Mouse (Mus musculus) urinary bladder, postnatal 4 days (tissue): ENCODE data around the gene Gm29133.

Experiments
- DNase-seq, 2 experiments: peaks; one replicate each; pipeline ENCODE4 v3.0.0; 2021 to 2022; ENCODE audit warnings: low spot score in 2 of 2

Gm29133 gene

DNA sequence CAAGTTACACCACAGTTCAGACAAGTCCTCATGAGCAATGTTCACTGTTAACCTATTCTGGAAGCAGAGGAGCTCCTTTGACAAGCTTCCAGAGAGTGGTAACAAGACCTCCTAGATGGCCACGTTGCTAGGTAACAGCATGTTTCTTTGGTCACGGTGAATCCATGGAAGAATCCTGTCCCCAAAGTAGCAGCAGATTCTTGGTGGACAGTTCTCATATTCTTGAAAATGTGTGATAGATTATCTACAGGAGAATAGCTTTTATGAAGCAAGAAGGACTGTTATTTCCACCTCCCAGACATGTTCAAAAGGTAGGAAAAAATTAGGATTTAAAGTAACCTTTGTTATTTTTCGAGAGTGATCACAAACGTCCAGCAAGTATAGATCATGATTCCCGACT is at the start of gene Gm29133:
TSS of gene Gm29133 (plus strand) at position 301 of the 400 bp plus-strand sequence.
- no peak for DNase-seq

DNA sequence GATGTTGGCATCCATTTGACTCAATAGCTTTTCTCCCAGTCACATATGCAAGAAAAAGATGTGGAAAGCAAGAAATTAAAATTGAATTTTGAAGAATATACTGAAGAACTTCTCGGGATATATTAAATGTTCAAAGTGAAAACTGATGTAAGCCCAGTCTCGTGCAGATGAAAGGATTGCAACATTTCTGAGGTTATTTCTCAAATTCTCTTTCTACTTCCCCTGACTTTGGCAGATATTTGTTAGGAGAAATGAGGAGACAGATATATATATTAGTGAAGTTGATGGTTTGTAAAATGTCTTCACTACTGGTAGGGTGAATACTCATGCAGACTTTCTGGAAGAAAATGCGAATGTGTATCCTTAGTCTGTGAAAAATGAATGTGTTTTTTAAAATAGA is 48.9 kb upstream of the Gm29133 start:
- DNase-seq, result no peak

DNA sequence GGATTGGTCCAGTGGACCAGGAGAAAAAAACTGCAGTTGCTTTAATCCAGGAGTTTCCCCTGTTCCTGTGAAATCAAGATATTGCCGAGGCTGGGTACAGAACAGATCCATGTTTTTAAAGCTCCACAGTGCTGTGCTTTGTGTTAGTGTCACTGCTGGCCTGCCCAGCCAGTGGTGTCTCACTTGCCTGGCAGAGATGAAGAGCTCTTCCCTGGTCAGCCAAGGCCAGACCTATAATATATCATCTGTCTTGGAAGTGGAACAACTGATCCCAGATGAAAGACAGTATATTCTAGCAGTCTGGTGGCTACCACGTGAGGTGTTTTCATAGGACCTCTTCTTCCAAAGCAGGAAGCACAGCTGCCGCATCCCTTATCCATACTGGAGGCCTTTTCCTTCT is 46.7 kb upstream of the Gm29133 start:
- DNase-seq, result no peak

DNA sequence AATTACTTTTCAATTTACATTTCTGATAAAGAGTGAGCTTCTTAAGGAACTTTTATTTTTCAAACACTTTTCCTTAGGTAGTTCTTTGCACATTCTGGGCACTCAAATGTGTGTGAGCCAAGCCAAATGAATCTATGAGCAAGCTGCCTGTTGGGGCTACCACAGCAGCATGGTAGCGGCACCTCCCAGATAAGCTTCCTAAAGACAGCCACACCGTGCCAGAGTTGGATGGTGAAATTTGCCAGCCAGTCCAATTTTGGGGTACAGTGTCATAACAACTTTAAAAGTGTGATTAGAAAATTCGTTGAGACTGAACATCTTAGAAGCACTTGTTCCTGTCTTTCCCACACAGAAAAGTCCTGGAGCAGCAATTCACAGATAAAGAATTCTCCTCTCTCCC is 41.5 kb upstream of the Gm29133 start:
- DNase-seq, result no peak

DNA sequence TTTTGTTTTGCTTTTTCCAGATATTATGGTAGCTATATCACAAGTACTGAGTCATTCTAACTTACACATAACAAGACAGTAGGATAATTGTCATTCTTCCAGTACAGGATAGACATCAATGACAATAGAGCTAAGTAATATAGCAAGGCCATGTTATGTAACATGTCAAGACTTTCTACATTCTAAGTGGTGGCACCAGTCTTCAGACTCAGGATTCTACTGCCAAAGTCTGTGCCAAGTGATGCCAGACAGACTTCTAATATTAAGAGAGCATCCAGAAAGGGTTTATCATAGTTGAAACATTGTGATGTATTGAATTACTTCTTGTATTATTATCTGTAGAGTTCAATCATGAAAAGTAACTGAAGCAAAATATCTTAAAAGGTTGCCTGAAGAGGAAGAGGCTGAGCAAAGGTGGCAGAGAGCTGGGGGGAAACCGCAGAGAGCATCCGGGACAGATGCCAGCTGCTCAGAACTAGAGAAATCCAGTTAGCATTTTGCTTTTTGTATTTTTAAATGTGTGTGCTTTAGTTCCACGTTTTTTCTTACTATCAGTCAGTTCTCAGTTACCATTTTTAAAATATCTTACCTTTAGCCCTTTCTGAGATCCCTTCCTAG is 34.2 kb upstream of the Gm29133 start:
- no peak for DNase-seq

DNA sequence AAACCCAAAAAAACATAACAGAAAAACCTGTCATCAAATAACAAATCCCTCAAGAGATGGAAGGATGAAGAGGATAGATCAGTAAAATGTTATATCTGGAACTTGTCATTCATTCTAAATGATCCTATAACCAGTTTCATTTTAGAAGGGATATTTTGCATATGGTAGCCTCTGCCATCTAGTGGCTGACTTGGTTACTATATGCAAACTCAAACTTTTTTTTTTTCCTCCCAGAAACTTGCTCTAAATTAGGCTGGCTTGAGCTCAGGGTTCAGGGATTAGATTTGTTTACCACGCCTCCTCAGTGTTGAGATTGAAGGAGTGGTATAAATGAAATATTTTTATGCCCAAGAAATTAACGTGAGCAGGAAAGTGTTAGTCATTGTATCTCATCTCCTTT is 27.3 kb upstream of the Gm29133 start:
- no peak for DNase-seq

DNA sequence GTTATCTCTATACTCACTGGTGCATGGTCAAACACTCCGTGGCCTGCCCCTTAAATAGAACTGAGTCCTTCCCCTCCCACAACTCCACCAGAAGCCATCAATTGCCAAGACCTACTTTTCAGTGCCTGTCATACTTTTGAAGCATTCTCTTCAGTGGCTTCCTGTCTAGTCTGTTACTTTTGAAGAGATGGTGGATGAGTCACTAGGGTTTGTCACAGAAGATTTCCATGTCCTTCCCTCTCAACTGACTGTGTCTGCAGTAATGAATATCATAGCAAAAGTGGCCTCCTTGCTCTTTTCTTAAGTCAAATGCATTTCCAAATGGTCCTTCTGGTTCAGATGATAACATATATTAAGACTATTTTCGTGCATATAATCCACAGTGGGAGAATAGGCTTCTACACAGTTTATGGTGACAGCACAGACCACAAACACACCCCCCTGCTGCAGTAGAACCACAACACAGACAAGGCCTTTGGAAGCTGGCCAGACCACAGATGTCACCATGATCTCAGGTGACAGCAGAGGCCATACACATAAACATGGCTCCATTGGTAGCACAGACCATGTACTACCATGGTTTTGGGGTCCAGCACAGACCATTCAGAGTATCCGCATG is 16.9 kb upstream of the Gm29133 start:
- DNase-seq, result no peak

DNA sequence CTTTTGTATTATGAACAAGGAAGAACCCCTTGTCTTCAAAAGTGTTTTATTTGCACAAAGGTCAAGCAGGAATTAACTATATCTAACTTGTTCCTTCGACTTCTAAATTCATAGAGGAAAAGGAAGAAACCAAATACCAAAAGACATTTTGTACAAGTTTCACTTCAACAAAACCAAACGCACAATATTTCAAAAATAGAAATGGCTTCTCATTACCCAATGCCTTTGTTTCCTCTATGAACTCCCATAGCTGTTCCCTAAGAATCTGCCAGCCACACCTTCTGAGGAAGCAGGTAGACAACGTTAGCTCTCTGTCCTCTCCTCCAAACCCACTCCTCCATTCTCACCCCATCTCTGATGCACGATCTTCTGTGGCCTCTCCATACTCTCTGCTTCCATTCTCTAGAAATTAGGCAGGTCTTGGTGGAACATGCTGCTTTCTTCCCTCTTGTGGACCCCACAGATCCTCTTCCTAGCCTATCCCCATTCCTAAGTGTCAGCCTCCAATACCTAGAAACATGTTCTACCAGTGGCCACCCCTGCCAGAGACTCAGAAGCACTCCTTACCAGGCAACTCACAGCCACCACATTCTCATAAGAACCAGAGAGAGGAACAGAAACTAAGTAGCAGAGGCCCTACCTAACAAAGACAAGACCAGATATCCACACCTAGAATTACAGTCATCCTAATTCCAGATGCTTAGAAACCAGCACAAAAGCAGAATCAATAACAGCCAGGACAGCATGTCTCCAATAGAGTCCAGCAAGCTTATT is 4.1 kb upstream of the Gm29133 start:
- DNase-seq, result no peak

DNA sequence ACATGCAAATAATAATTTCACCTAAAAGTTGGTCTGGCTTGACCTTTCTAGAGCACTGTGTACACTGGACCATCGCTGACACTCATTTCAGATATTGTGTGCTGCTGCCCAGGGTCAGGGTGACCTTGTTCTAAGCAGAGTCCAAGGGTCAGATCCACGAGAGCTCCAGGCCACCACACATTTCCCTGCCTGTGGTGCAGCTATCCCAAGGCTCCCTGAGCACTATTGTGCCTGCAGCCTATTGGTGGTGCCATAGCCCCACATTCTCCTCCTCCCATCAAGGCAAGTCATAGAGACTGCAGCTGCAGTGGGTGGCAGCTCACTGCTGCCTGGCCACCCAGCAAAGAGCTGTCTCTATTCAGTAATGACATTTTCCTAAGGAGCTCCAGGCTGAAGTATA is 2.7 kb upstream of the Gm29133 start:
- no peak for DNase-seq

DNA sequence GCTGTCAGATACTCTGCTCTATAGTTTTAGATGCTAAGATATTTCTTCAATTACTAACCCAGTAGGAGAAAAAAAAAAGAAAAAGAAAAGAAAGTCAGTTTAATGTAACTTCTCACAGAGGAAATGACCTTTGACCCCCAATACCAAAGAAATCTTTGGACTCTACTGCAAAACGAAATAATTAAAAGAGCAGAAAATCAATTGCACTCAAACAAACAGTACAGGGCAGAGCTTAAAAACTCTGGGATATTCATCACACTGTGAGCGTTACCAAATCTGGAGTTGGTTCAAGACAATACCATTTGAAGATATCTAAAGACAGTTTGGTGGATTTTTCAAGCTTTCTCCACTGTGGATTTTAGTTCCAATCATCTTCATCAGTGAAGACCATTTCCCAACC is 15.4 kb downstream of the Gm29133 start:
- DNase-seq, result no peak

DNA sequence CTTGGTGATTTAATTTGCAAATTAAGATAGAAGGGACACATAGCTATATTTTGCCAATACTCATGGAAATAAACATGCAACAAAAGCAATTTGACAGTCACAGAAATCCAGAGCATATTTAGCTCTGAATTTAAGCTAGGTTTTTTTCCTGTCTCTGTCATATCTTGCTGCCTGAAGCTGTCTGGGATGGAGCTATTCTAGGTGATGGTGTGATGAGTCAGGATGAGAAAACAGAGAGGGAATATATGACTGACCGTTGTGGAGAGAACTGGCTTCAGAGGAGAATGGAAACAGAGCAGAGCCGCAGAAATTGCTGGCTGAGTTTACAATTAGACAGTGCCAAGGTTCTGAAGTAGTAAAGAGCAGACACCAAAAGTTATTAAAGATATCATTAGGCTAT is 26.3 kb downstream of the Gm29133 start:
- no peak for DNase-seq

DNA sequence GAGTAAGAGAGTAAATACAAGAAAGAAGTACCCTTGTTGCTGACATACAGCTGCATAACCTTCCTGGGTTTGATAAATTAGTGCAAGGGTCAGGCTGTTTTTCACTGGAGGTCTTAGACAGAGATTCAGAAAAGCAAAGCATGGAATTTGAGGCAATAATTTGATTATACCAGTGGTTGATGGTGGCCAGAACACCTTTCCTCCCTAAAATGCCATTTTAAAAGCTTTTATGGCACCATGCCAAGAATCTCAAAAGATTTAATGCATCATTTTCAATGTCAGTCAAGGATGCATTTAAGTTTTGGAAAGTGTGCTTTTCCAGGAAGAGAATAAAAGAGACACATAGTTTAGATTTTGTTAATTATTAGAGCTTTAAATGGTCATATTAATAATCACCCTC is 60.0 kb downstream of the Gm29133 start:
- no peak for DNase-seq

DNA sequence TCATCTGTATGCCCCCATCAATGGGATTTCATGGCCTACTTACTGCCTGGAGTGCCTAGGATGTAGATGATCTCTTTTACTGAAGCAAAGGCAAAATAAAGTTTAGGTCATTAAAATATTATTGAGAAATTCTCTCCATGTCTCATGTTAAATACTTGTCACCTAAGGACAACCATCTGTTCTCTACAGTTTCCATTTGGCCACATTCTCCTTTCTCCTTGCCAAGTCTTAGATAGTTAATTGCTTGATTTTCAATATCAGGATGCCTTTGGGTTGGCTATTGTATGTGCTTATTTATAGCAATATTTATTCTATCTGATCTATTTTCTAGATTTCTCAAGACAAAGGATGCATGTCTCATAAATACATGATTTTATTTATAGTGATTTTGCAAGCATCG is 75.9 kb downstream of the Gm29133 start:
- no peak for DNase-seq

DNA sequence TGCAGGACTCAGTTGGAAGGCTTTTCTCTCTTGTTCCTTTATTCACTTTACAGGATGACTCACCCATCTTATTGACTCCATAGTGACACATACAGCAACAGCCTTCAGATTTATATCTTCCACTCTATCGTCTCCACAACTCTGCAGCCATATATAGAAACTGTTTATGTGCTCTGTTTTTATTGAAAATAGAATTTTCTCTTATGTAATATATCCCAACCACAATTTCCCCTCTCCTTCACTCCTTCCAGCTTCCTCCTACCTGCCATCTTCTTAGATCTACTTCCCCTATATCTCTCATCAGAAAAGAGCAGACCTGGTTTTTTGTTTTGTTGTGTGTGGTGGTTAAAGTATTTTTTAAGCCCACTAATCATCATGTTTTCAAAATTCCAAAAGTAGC is 76.5 kb downstream of the Gm29133 start:
- no peak for DNase-seq

DNA sequence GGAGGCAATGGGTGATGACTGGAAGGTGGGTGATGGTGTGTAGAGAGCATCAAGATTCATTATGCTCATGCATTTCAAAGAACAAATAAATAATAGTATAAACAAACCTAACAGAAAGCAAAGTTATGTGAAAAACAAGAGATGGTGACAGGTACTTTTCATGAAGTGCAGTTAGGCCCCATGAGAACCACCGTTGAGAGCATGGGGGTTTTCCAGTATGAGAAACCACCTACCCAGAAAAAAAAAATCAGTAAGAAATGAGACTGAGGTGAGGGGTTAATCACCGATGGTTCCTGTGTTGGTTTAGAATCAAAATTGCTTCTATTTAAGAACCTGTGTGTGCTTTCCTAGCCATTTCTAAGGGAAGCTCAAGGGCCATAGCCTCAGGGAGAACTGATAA is 86.8 kb downstream of the Gm29133 start:
- no peak for DNase-seq

DNA sequence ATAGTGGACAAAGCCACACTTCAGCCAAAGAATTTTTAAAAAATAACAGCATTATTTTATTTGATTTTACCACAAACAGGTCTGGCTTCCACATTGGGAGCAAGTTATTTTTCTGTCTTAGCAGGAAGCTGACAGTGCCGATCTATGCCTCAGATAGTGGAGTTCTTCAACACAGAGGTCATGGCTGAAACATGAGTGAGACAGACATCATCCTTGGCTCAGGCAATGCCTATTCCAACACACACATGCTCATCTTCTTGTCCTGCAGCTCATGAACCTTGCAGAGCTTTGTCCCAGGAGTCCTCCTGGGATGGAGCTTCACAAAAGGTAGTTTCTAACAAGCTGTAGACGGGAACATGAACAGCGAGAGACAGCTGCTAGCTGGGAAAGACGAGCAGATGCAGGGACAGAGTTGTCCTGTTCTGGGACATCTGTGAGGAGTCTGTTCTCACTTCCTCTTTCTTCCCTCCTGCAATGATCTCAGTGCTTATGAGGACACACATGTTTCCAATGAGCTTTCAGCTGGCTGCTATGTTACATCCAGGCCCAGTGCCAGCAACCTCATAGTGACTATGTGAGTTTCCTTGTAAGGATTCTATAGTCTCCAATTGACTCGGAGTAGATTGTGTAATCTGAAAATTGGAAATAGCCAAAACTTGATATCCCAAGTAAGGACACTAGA is 87.4 kb downstream of the Gm29133 start:
- no peak for DNase-seq
